Mouse (Mus musculus) heart, adult 18-20 months (tissue): Measurements from ENCODE around the gene Pank3. TPM values are rescaled to one million over a fixed set of nuclear protein-coding genes. Genes with fewer than 3 reads are reported as not detected.

Source experiments
- DNase-seq, 2 experiments: peaks; one replicate each; pipeline ENCODE4 v3.0.0; 2021 to 2022; ENCODE audit warnings: mixed read lengths in 1 of 2
- long read RNA-seq, 2 experiments: library from polyadenylated mRNA; stranded (forward); transcript quantifications; one replicate each; pipeline ENCODE4 v2.0.0; 2021
- total RNA-seq, 2 experiments: library from RNA; stranded (reverse); gene quantifications; 2 replicates each; pipeline ENCODE4 v1.2.3; 2021

The Pank3 gene
- total RNA-seq, result 10 to 100 TPM; 19.0 to 21.5 TPM
- long read RNA-seq, experiment 1, full-length matches to known transcripts, result 2 of 2 reads
- long read RNA-seq, experiment 1, partial matches to known transcripts, result 0 of 2 reads
- long read RNA-seq, experiment 1, other reads (novel, unspliced or antisense), result 0 of 2 reads
- long read RNA-seq, experiment 2, full-length matches to known transcripts, result 2 of 3 reads
- long read RNA-seq, experiment 2, partial matches to known transcripts, result 0 of 3 reads
- long read RNA-seq, experiment 2, other reads (novel, unspliced or antisense), result 1 of 3 reads

DNA sequence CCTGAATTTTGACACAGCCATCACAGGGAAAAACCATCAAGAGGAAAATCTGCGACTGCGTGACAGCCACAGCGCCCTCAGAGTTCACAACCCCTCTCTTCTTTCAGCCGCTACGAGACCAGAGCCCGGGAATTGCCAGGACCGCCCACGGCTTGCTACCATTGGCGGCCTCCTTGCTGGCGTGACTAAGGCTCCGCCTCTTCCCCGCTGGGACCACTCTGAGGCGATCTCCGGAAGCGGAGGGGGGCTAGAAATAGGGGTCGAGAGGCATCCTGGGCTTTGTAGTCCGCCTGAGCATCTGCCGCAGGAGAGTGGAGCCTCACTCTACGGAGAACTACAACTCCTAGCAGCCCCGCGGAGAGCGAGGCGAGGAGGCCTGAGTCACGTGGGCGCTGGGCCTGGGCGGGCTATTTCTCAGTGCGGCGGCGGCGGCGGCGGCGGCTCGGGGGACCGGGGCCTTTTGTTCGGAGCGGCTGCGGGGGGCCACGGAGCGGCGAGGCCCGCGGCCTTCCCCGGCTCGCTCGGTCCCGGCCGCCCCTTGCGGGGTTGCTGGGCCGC is at the start of gene Pank3:
Gene Pank3, plus strand, starts transcription at position 297 of the 558 bp plus-strand sequence.
- peak; percentile 97 to 100 for DNase-seq

DNA sequence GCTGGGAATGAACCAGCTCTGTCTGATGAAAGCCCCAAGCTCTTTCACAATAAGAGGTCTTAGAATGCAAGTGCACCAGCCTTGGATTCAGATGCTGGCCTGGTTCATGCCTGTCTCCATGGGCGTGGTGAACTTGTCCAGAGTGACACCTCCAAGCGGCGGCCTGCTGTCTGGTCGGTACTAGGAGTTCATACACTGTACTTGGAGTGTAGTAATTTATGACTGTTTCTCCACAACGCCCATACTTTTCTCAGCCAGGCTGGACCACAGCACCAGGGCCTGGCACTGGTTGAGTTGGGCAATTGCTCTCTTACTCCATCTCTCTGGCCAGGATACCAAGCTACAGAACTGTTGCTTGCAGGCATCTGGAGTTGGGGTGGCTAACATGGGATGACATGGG is 45.4 kb upstream of the Pank3 start:
- DNase-seq, result peak in 1 of 2 experiments; percentile 10

DNA sequence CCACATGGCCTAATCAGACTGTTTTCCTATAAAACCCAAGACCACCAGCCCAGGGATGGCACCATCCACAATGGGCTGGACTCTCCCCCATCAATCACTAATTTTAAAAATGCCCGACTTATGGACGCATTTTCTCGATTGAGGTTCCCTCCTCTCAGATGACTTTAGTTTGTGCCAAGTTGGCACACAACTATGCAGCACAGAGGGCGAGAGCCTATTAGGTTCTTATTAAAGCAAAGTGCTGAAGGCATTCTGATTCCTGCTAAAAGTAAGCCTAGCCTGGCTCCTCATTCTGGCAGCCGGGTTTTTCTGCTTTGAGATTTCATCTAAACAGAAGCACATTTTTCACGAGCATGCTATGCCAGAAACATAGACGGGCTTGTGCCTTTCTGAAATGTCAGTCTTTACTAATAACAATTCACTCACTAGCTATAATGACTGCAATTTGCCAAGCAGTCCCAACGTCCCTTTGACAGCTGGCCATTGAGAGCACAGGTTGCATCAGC is 42.9 kb upstream of the Pank3 start:
- no peak for DNase-seq

DNA sequence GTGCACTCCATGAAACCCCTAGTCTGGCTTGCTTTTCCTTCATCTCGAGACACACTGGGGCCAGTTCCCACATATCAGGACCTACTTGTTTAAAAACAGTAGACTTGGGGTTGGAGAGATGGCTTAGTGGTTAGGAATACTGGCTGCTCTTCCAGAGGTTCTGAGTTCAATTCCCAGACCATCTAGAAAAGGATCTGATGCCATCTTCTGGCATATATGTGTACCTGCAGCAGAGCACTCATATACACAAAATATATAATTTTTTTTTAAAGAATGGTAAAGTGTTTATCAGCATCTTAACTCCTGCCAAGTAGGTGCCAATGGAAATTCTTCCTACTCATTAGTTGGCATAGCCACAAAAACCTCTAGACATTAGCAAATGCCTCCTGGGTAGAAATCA is 41.1 kb upstream of the Pank3 start:
- DNase-seq, result no peak

DNA sequence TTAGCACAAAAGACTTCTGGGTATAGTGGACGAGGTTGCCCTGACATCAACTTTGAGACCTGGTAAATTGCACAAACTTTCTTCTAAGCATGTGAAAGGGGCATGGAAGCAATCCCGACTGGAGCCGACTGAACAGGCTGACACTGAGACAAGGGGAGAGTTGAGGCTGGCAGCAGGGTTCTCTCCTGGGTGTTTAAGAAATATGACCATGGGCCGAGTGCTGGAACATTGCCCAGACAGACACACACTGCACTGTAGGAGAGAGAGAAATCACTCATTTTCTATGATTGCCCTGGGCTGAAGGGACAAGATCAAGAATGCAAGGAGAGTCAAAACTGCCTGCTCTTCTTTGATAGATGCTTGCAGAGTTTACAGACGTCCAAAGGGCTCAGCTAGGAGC is 40.1 kb upstream of the Pank3 start:
- no peak for DNase-seq

DNA sequence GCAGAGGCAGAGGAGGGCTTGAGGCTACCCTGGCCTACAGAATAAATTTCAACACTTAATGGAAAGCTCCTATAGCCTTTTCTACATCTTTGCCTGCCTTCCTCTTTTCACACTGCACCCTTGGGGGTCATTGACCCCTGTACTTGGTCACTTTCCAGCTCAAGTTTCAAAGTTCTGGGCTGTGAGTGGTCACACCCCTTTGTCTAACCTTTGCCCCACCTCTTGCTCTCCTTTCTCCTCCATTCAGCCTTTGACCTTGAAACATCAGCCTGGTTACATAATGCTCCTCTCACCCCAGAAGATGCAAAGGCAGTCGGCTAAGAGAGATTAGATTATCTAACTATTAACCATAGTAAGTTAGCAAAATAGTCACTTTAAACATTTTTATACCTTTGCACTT is 36.9 kb upstream of the Pank3 start:
- no peak for DNase-seq

DNA sequence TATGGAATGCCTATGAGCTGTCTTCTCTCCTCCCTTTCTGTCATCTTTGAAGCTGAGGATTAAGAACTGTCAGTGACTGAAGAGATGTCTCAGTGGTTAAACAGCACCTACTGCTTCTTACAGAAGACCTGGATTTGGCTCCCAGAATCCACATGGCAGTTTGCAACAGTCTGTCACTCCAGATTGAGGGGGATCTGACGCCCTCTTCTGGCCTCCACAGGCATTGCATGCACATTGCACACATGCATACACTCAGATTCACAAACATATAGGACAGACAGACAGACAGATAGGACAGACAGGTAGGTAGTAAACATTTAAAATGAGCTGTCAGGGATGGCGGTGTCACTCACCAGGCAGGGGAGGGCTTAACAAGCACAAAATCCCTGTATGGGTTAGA is 32.5 kb upstream of the Pank3 start:
- DNase-seq, result no peak

DNA sequence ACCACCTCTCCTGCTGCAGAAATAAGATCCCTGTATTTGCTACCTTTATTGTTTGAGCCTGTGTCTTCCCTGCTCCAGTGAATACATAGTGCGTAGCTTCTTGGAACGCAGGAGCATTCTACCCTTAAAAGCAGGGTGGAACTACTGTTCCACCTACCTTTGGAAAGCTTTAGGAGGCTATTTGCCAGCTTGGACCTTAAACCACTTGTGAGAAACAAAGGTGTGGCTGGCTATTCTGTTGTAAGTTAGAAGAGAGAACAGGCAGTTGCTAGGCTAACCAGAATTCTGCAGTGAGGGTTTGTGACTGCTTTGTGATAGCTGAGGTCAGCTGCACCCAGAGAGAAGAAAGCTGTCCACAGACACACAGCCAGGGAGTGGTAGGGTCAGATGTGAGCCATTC is 32.0 kb upstream of the Pank3 start:
- no peak for DNase-seq

DNA sequence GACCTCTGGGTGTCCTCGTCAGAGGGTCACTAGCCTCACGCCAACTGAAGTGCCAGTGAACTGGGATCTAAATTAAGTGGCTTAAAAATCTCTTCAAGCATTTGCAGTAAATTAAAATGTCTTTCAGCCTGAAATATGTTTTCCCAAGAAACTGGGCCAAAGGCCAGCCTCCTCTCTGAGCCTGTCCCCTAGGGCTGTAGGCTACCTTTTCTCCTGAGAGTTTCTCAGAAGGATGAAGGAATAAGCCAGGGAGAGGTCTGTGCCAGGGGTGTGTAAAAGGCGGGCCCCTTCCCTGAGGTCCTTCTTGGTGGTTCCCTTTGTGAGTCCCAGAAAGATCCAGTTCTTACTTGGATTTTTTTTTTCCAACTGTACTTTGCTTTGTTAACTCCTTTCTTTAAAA is 31.2 kb upstream of the Pank3 start:
- no peak for DNase-seq

DNA sequence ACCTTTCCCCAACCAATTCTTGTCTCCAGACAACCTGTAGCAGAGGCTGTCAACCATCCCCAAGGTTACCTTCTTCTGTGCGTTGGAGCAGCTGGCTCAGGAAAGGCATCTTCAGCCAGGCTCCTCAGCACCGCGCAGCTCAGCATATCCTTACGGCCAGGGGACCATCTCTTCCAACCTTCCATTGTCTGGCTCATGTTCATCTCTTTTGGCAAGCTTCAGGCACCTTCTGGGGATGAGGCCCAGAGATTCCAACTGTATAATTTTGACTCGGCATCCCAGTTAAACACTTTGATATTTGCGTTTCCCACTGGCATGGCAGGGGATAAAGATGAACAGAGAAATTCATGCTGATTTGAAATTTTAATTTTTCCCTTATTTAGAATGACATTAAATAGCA is 25.7 kb upstream of the Pank3 start:
- DNase-seq, result no peak

DNA sequence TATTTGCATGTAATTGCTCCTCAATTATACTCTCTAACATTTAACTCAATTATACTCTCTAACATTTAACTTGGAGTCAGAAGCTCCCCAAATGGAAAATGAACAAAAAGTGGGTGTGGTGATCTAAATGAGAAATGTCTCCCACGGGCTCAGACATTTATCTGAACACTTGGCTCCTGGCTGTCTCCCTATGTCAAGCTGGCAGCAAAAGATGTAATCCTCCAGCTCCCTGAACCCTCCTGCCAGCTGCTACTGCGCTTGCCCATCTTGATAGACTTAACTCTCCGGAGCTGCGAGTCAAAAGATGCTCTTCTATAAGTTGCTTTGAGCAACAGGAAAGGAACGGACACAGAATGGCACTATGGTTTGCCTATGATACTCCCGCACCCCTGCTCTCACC is 24.7 kb upstream of the Pank3 start:
- DNase-seq, result no peak

DNA sequence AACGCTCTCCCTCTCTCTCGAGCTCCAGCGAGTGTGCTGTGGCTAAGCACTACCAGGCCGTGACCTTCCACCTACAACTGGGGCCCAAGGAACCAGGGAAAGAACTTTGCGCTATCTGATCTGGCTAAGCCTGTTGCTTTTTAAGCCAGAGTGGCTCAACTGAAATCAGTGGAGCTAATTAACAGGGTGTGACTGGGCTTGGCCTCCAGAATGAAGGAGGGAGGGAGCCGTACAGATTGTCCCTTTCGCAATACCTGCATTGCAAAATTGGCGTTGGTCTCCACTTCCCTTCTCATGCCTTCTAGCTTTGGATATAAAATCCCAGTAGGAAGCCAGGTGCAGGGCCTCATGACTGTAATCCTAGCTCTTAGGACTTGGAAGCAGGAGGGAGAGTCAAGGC is 18.7 kb upstream of the Pank3 start:
- peak; percentile 64 to 83 for DNase-seq

DNA sequence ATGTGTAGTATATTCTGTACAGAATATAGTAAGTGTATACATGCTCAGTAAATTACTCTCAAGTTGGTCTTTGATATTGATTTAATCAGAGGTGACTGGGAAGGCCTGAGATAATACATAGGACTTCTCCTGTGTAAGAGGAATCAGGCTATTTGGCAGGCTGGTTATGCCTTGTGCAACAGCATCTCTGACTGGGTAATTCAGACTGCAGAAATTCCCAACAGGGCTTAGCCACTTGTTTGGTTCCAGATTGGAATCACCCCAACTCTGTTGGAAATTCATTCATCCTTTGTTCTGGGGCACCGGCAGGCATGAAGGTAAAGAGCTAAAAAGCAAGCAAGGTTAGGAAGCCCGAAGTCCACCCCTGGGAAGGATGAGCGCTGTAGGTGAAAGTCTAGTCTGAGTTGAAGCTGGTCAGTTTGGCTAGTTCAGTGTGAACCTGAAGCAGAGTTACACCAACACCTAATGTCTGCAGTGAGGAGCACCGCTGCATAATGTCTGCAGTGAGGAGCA is 14.3 kb upstream of the Pank3 start:
- no peak for DNase-seq

DNA sequence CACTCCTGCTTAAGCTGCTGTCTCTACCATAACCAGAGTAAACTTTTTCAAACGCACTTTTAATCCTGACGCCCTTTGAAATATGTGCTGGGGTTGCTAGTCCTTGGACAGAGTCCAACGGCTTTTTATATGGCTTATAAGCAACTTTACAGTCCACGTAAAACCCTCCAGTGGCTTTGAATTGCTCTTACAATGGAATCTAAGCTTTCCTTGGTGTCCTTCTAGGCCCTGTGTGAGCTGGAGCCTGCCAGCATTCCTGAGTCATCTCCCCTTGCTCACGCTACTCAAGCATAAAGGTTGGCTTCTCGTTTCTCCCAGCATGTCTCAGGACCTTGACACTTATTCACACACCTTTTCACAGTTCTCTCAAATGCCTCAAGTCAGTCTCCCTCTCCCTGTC is 13.7 kb upstream of the Pank3 start:
- no peak for DNase-seq

DNA sequence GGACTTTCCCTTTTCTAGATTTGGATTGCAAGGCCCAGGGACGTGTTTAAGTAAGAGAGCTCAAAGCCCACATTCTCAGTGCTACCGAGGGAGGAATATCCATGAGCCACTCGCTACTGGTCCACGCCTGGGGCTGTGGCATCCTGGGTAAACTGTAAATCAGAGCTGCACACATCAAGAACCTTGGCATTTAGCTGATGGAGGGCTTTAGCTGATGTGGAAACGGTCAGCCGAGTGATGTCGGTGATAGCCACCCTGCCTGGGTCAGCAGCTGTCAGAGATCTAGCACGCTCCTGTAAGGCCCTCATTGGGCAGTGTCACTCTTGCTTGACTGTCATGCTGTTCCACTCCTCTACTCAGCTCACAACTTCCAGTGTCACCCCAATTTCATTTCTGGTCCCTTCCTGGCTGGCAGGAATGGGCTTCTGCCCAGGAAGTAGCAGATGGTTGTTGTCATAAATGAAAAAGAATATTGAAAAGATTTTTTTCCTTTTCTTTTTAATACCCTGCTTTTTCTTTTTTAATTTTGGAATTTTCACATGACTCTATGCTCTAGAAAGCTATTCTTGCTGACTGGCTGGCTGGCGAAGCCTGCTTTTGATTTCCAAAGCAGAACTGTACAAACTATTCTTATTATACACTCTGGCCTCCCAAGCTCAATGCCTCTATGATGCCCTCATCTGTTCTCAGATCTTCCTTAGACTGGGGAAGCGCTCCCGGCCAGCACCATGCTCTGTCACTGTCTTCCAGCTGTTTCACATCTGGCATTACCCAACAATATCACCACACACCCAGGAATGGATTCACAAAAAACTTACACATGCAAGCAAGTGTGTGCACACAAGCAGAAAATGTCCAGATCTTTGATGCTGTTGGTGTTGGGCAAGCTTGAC is 12.6 kb upstream of the Pank3 start:
- DNase-seq, result no peak

DNA sequence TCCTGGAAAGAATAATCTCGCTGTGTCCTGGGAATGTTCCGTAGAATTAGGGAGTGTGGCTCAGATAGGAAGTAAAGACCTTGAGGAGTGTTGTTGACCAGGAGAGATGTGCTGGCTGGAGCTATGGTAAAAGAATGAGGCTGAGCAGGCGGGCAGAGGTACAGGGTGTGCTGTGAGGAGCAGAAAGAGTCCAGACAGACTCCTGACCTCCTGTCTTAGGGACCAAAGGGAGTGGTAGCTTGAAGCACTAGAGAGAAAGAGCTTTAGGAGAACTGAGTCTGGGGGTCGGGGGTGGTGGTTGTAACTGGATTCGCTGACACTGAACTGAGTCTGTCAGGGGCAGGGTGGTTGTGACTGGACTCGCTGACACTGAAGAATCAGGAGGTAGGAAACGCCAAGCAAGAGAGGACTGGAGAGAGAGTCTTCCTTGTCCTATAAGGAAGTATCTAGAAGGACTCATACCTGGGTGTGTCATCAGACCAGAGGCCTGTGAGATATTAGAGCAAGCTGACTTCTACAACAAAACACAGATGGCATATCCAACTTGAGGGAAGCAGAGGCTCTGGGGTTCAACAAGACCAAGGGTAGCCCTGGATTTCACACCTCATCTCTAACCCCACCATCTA is 9.2 kb upstream of the Pank3 start:
- no peak for DNase-seq

DNA sequence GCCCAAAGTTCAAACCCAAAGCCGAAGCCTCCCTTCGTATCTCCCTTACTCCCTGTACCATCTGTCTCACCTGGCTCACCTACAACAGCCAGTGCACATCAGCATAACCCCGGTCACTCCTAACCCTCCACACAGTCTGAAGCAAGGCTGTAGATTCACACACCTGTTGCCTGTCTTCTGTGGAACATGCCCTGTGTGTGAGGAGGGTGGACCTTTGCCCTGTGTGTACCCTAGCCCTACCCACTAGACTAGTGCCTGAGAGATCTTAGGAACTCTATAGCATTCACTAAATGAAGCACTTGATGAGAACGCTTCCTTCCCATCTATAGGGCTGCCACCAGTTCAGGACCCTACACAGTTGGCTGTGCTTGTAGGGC is 8.7 kb upstream of the Pank3 start:
- DNase-seq, result no peak

DNA sequence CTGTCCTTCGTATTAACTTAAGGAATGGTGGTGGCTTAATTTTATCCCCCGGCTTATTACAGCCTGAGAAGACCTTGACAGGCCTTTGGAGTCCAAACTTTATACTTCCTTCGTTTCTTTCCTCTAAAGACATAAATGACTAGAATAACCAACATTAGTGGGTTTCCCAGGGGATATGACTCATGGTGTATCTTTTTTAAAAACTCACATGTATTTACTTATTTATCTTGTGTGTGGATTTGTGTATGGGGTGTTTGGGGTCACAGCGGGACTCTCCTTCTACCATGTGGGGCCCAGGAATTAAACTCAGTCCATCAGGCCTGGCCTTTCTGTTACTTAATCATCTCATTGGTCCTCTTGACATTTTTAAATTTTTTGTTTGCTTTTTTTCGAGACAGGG is 2.4 kb upstream of the Pank3 start:
- DNase-seq, result no peak

DNA sequence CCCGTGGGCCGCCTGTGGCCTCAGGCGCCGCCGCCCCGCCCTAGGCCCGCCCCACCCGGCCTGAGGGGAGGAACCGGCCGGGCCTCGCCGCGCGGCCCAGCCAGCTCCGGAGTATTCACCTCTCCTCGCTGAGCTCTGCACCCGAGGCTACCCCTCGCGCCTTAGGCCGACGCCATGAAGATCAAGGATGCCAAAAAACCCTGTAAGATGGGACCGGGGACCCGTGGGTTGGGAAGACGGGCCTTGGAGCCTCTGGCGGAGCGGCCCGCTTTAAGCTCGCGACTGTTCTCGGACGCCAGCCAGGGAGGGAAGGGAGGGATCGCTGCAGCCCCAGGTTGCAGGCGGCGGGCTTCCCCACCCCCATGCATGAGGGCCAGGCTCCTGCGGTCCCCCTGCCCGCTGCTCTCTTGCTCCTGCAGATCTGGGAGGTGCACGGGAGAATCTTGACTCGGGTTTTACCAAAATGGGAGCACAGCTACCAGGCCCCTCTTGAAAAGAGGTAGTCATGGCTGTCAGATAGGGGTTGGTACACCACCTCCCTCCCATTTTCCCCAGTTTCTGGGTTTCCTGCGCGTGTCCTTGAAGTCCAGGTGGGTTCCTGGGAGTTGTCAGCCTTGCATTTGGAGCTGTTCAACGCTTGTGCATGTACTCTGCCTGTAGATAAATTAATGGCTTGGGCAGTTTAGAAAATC is 608 bp downstream of the Pank3 start:
- DNase-seq, result peak; percentile 82 to 89

DNA sequence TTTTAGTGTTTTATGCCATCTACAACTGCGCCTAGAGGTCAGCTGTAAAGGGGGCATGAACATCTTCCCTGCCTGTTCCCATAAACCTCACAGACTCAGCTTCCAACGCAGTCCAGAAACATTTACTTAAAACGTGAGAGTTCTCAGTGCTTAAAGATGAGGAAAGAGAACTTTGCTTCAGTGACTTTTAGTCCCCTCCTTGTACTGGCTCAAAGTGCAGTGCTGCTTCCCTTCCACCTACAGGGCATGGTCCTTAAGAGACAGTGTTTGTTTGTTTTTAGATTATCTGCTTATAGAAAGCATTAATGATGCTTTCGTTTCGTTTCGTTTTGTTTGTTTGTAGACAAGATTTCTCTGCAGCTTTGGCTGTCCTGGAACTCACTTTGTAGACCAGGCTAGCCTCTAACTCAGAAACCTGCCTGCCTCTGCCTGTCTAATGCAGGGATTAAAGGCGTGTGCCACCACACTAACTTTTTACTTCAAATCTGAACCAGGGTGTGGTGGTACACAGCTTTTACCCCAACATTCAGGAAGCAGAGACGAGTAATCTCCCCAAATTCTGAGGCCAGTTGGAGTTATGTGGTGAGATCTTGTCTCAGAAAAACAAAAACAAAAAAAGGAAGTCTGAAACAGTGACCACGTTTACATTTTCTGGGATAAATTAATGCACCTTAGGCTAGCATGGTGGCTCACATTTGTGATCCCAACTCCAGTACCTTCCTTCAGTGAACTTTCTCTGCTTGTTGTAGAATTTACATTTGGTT is 1.6 kb downstream of the Pank3 start:
- DNase-seq, result no peak

DNA sequence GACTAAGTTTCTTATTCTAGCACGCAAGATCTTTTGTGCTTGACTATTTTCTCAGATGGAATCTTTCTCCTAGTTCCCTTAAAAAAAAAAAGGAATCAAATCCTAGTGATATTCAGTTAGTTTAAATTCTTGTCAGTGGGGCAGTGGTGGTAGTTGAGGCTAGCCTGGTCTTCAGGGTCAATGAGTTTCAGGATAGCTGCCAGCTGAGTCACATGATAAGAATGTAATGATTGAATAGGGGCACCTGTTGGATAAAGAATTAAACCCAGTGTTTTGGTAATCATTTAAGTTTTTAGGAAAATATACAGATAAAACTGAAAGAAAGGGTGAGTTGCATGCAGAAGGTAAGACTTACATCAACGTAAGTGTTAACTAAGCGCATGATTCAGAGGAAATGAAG is 6.3 kb downstream of the Pank3 start:
- DNase-seq, result no peak
